Mouse (Mus musculus) G1E (cell line): ENCODE measurements at regions not wholly inside any gene's neighbourhood (a gene's known extent, or its start where the extent isn't known, plus 50 kb on each side); places are given as distances from the start of the nearest gene placed in this dataset.

Source experiments
- ATAC-seq: 2 replicates; pipeline ENCODE4 v1.8.0; 2016; ENCODE audit warnings: mild to moderate bottlenecking; ENCODE audit not compliant: insufficient number of reproducible peaks, poor library complexity, low FRiP score, severe bottlenecking; ENCODE audit errors: extremely low read depth
- DNase-seq: peaks from one replicate; pipeline ENCODE4 v3.0.0; 2012; ENCODE audit warnings: low spot score
- H3K27me3 ChIP-seq: 2 replicates; pipeline ENCODE4 v1.6.1; 2012; ENCODE audit warnings: mild to moderate bottlenecking, low read length, inconsistent platforms; ENCODE audit not compliant: insufficient read depth
- H3K36me3 ChIP-seq: replicated peaks from 2 replicates; pipeline ENCODE3; 2012; ENCODE audit warnings: mild to moderate bottlenecking, inconsistent platforms
- H3K4me1 ChIP-seq: 2 replicates; pipeline ENCODE4 v1.6.1; 2012; ENCODE audit warnings: low read depth, low read length, inconsistent platforms, mixed read lengths; ENCODE audit not compliant: insufficient read depth
- H3K4me3 ChIP-seq: 2 replicates; pipeline ENCODE4 v1.5.1; 2012; ENCODE audit warnings: low read depth, mild to moderate bottlenecking, inconsistent platforms, low read length, moderate library complexity, mixed read lengths
- H3K9me3 ChIP-seq: replicated peaks from 2 replicates; pipeline ENCODE4 v1.6.1; 2012; ENCODE audit warnings: inconsistent platforms
- CTCF ChIP-seq: IDR thresholded peaks from 2 replicates; pipeline ENCODE4 v1.5.1; 2012; ENCODE audit warnings: low read depth, low read length, inconsistent platforms, mixed read lengths
- GATA1 ChIP-seq: IDR thresholded peaks from 2 replicates; pipeline ENCODE4 v1.6.1; 2012; ENCODE audit warnings: borderline replicate concordance, low read length, inconsistent platforms, mixed read lengths
- GATA2 ChIP-seq: IDR thresholded peaks from 2 replicates; pipeline ENCODE4 v1.6.1; 2012; ENCODE audit warnings: low read depth, low read length, inconsistent platforms, borderline replicate concordance
- POLR2AphosphoS5 ChIP-seq: IDR thresholded peaks from 2 replicates; pipeline ENCODE4 v1.6.1; 2012; ENCODE audit warnings: low read depth, low read length, inconsistent platforms; ENCODE audit not compliant: insufficient replicate concordance
- TAL1 ChIP-seq: conservative IDR thresholded peaks from 2 replicates; pipeline ENCODE4 v1.6.1; 2012; ENCODE audit warnings: low read depth, low read length, inconsistent platforms, mixed read lengths

DNA sequence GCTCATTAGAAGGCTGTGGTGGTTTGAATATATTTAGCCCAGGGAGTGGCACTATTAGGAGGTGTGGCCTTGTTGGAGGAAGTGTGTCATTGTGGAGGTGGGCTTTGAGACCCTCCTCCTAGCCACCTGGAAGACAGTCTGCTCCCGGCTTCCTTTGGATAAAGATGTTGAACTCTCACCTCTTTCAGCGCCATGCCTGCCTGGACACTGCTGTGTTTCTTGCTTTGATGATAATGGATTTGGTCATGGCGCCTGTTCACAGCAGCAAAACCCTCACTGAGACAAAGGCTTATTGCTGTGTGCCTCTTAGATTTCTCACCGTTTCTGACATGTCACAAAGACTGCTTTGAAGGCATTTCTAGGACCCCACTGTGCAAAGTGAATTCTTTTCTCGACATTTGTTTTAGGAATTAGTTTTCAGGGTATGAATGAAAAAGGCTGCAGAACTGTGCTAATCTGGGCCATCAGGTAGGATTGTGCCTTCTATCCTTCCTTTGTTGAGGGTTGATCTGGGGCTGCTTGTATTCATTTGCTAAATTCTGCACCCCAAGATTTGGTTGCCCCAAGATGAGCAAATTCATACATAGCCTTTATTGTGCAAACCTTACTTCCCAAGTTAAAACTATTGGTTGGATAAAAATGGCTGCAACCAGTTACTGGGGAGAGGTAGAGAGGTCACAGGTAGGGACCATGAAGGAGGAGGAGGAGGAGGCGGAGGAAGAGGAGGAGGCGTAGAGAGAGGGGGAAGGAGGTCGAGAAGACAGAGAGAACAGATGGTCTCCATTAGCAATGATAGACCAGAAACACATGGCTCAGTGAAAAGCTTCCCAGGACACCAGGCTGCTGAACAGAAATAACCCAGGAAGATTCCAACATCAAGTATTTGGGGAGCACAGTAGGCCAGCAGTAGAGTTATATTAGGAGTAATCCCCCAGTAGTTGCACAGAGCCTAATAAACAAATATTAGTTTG lies 93.2 kb downstream of the Slc4a3 start:
- H3K36me3 ChIP-seq = no peaks in the 10 kb centered on the region
- TF ChIP-seq GATA2 (no peak), TAL1 (no peak), CTCF (no peak), POLR2AphosphoS5 (no peak), GATA1 (no peak)
- DNase-seq (no peak), ATAC-seq (no peak)
- no peaks in the 10 kb centered on the region for H3K4me1 ChIP-seq
- H3K9me3 ChIP-seq = peaks cover 5% of the 10 kb centered on the region
- no peaks in the 10 kb centered on the region for H3K27me3 ChIP-seq
- H3K4me3 ChIP-seq = no peak overlapping the region

DNA sequence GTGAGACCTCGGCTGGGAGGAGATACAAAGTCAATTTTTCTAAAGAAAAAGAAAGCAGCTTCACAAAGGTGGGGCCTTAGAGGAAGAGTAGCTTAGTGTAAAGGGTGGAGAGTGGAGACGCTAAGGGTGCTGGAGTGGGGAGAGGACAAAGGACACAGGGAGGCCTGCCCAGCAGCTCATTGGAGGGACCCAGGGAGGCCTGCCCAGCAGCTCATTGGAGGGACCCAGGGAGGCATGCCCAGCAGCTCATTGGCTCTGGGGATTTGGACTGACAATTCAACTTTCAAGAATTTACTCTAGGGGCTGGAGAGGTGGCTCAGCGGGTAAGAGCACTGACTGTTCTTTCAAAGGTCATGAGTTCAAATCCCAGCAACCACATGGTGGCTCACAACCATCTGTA lies 96.4 kb downstream of the Slc4a3 start:
- H3K36me3 ChIP-seq = no peaks in the 10 kb centered on the region
- no peaks in the 10 kb centered on the region for H3K27me3 ChIP-seq
- TF ChIP-seq GATA1 = no peak
- TF ChIP-seq TAL1 = no peak
- no peak for TF ChIP-seq POLR2AphosphoS5
- no peak for TF ChIP-seq GATA2
- no peak for TF ChIP-seq CTCF
- H3K9me3 ChIP-seq = peaks cover 5% of the 10 kb centered on the region
- no peak for ATAC-seq
- no peak for DNase-seq
- no peak overlapping the region for H3K4me3 ChIP-seq
- no peaks in the 10 kb centered on the region for H3K4me1 ChIP-seq

DNA sequence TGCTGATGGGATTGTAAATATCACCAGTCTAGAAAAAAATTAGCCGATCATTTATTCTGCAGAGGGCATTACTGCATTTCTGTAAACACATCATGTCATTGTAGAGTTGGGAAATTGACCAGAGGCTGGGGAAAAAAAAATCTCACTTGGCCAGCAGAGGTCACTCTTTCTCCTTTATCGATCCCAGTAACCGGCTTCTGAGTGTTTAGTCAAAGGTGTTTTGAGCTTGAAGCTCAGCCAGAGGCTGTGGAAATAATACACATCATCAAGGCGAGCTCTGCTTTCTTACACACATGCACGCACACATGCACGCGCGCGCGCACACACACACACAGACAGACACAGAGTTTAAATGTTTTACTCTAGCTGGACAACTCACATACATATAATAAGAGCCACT lies 106.5 kb downstream of the Slc4a3 start:
- Histone ChIP-seq H3K9me3 (peaks cover 18% of the 10 kb centered on the region), H3K27me3 (no peaks in the 10 kb centered on the region), H3K4me1 (no peaks in the 10 kb centered on the region), H3K4me3 (no peak overlapping the region), H3K36me3 (no peaks in the 10 kb centered on the region)
- DNase-seq (no peak), ATAC-seq (no peak)
- TF ChIP-seq GATA1 (no peak), TAL1 (no peak), POLR2AphosphoS5 (no peak), GATA2 (no peak), CTCF (no peak)

DNA sequence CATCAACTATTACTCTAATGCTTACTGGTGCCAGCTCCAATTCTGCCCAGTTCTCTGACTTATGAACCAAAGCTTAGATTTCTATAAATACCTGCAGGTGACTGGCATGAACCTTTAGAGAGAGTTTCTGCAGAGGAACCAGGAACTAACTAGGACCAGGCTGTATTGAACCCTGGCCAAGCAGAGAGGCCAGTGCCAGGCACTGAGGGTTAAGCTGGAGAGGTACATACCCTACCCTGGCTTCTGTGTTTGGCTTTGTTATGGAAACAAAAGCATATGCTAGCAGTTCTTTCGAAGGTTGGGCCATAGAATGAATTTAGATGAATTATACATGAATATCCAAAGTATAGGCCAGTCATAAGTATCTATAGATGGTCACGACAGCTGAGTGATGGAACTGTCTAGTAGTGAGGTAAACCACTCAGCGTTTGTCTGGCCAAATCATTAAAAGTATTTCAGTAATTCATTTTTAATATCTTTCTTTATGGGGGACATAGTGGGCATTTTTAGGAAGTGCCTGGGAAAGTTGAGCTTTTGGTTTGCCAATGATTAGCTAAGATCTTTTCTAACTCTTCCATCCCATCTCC lies 107.0 kb downstream of the Slc4a3 start:
- Histone ChIP-seq H3K9me3 (peaks cover 18% of the 10 kb centered on the region), H3K36me3 (no peaks in the 10 kb centered on the region), H3K27me3 (no peaks in the 10 kb centered on the region), H3K4me3 (no peak overlapping the region), H3K4me1 (no peaks in the 10 kb centered on the region)
- TF ChIP-seq POLR2AphosphoS5 (no peak), GATA2 (no peak), TAL1 (no peak), CTCF (no peak), GATA1 (no peak)
- no peak for DNase-seq
- ATAC-seq = no peak

DNA sequence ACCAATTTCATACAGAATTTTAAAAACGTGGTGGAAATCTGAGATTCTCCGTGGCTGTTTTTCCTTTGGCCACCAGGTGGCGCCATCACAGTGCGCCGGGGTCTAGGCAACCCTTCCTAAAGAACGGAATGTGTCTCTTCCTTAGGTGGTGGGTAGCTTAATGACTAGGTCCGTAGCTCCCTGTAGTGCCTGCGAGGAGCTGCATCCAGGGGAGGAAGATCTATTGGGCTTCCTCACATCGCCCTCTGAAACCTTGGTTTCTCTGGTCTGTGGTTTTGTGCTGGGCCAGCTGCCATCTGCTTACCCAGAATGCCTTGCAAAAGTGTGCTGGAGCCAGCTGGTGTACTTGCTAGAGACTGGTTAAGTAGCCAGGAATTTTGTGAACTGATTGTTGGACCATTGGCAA lies 107.6 kb downstream of the Slc4a3 start:
- ATAC-seq = no peak
- Histone ChIP-seq H3K36me3 (no peaks in the 10 kb centered on the region), H3K4me3 (no peak overlapping the region), H3K4me1 (no peaks in the 10 kb centered on the region), H3K9me3 (peaks cover 21% of the 10 kb centered on the region), H3K27me3 (no peaks in the 10 kb centered on the region)
- no peak for DNase-seq
- TF ChIP-seq GATA2 = no peak
- no peak for TF ChIP-seq POLR2AphosphoS5
- no peak for TF ChIP-seq GATA1
- peak; percentile 65 for TF ChIP-seq CTCF
- TF ChIP-seq TAL1 = no peak

DNA sequence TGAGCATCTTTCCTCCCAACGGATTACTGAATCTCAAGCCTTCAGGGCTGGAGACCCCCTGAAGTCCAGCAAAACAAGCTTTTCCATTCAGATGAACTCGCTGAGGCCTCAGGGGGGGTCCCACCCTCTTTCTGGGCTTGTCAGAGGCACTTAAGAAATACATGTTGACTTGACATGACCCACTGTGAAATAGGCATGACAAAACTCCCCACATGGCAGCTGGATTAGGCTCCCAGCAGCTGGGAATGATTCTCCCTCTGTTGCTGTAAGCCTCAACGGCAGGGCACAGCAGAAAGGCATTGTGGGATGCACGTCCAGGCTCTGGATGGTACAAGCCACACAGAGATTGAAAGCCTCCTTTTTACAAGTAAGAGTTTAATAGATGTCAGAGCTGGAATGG lies 110.5 kb downstream of the Slc4a3 start:
- ATAC-seq = no peak
- DNase-seq = no peak
- Histone ChIP-seq H3K9me3 (peaks cover 28% of the 10 kb centered on the region), H3K4me1 (no peaks in the 10 kb centered on the region), H3K36me3 (no peaks in the 10 kb centered on the region), H3K4me3 (no peak overlapping the region), H3K27me3 (no peaks in the 10 kb centered on the region)
- TF ChIP-seq POLR2AphosphoS5 = no peak
- no peak for TF ChIP-seq GATA1
- TF ChIP-seq CTCF = no peak
- TF ChIP-seq TAL1 = no peak
- no peak for TF ChIP-seq GATA2

DNA sequence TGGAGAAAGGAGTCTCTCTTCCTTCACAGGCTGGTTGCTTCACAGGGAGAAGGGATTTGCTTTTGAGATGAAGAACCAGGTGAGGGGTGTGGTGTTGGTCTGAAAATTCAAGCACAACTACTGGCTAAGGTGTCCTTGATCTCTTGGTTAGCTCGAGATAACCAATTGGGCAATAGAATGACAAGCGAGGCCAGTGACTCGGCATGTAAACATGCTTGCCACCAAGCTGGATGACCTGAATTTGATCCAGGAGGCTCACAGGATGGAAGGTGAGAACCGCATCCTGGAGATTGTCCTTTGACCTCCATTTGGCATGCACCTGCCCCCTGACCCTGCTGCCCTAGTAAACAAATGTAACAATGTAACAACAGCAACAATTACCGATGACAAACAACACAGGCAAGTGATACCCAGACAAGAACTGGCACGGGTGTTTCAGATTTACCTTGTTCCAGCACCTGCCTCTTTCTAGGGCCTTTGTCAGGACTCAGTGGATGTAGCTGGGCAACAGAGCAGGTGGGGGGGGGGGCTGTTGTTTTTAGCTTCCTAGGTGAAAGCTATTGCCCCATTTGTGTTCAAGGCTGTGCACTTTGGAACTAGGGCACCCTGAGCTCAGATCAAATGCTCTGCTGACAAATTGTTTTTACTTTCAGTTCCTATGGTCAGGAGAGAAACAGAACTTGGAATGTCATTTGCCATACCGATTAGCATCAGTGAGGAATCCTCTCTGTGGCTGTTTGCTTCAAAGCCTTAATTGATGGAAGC lies 114.5 kb downstream of the Slc4a3 start:
- TF ChIP-seq TAL1 (no peak), CTCF (no peak), GATA2 (no peak)
- Histone ChIP-seq H3K9me3 (peaks cover 45% of the 10 kb centered on the region), H3K27me3 (no peaks in the 10 kb centered on the region), H3K4me3 (no peak overlapping the region), H3K4me1 (no peaks in the 10 kb centered on the region), H3K36me3 (no peaks in the 10 kb centered on the region)
- ATAC-seq (no peak), DNase-seq (no peak)
